Comparison of ENCODE assay signal across 9 mouse cellular contexts in genomic region chr4:22498102-22498957, GRCm38 (mm10). TPM values are rescaled to one million over a fixed set of nuclear protein-coding genes. Genes with fewer than 3 reads are reported as not detected.
DNase-seq lines count a peak whose midpoint lies in the region; ATAC-seq and TF ChIP-seq lines count a peak whose summit lies in the region.
"Had no signal": no experiment of that assay in that cellular context is flagged by ENCODE, and none has a peak within 500 bp of the region (broad histone marks: within the 10 kb centered on the region; RNA-seq: fewer than 3 reads in every experiment).

No protein-coding gene starts in this region.

- peaks cover 76% of the 10 kb centered on the region for H3K27me3 ChIP-seq in heart, embryonic 15.5 days
- peaks cover 27% of the 10 kb centered on the region for H3K27me3 ChIP-seq in forebrain, embryonic 13.5 days
- peaks cover 81% of the 10 kb centered on the region for H3K27me3 ChIP-seq in limb, embryonic 13.5 days

- H3K4me1 ChIP-seq in heart, embryonic 15.5 days (replicated peaks): peaks cover 20% of the 10 kb centered on the region
- peaks cover 0 to 5% of the 10 kb centered on the region in 2 experiments; a peak in 1 of 4 replicates for H3K4me1 ChIP-seq in ES-E14 (ENCODE audit: control insufficient read depth in 2 of 2, insufficient read depth in 2 of 2, low read length in 2 of 2, poor library complexity in 1 of 2)
- peaks cover 55% of the 10 kb centered on the region for H3K4me1 ChIP-seq in forebrain, embryonic 13.5 days
- peaks cover 24% of the 10 kb centered on the region for H3K4me1 ChIP-seq in limb, embryonic 13.5 days

- in situ Hi-C loops in ES-E14 (cut with MboI; ENCODE audit: low sequenced_read_pairs in 2 of 2, unreplicated experiment in 2 of 2): loop anchor here in 1 of 2 experiments (10.0 kb wide), 1 partner anchor 814 kb away; the partner anchor contains the start of gene Prdm13

- no peaks in the 10 kb centered on the region for H3K36me3 ChIP-seq in heart, embryonic 15.5 days
- no peaks in the 10 kb centered on the region for H3K36me3 ChIP-seq in ES-E14 (ENCODE audit: control insufficient read depth, insufficient read depth, low read length, poor library complexity, severe bottlenecking)
- H3K36me3 ChIP-seq in forebrain, embryonic 13.5 days (ENCODE audit: poor library complexity, severe bottlenecking): no peaks in the 10 kb centered on the region
- no peaks in the 10 kb centered on the region for H3K36me3 ChIP-seq in limb, embryonic 13.5 days

- ATAC-seq in heart, embryonic 15.5 days (replicated peaks; ENCODE audit: insufficient number of reproducible peaks, insufficient read depth, low FRiP score, low read depth): no peak
- peak; percentile 44 for ATAC-seq in forebrain, embryonic 13.5 days
- peak; percentile 46; the same call in 1 of the 2 replicates for ATAC-seq in limb, embryonic 13.5 days (ENCODE audit: low FRiP score, low read depth)

- H3K27ac ChIP-seq in heart, embryonic 15.5 days: no peak overlapping the region
- no peak overlapping the region for H3K27ac ChIP-seq in ES-E14 (ENCODE audit: insufficient read depth, low read depth, low read length, poor library complexity, severe bottlenecking)
- H3K27ac ChIP-seq in forebrain, embryonic 13.5 days: peak overlapping the region; percentile 68
- no peak overlapping the region for H3K27ac ChIP-seq in limb, embryonic 13.5 days

- peak overlapping the region; percentile 57 for H3K4me2 ChIP-seq in heart, embryonic 15.5 days
- H3K4me2 ChIP-seq in forebrain, embryonic 13.5 days: peak overlapping the region; percentile 88
- peak overlapping the region; percentile 56 for H3K4me2 ChIP-seq in limb, embryonic 13.5 days (replicated peaks)

- WGBS in heart, embryonic 15.5 days: under 1% methylated on average over 45 of the region's 45 CpGs
- WGBS in forebrain, embryonic 13.5 days: under 1% methylated on average over 45 of the region's 45 CpGs
- WGBS in limb, embryonic 13.5 days: under 1% methylated on average over 45 of the region's 45 CpGs

- intact Hi-C loops in heart, postnatal 36 days (cut with DNase I): no loop called here

- H3K9me3 ChIP-seq in heart, embryonic 15.5 days (replicated peaks): no peaks in the 10 kb centered on the region
- H3K9me3 ChIP-seq in ES-E14 (ENCODE audit: control insufficient read depth, insufficient read depth, low read depth, low read length): no peaks in the 10 kb centered on the region
- no peaks in the 10 kb centered on the region for H3K9me3 ChIP-seq in forebrain, embryonic 13.5 days (replicated peaks)
- H3K9me3 ChIP-seq in limb, embryonic 13.5 days: no peaks in the 10 kb centered on the region

- H3K4me3 ChIP-seq in heart, embryonic 15.5 days: peak overlapping the region; percentile 37
- H3K4me3 ChIP-seq in ES-E14 (ENCODE audit: insufficient read depth in 1 of 2, low read depth in 1 of 2, low read length in 2 of 2, poor library complexity in 1 of 2, severe bottlenecking in 1 of 2): peak overlapping the region; percentile 54 to 55
- peak overlapping the region; percentile 49 for H3K4me3 ChIP-seq in forebrain, embryonic 13.5 days
- peak overlapping the region; percentile 27 for H3K4me3 ChIP-seq in limb, embryonic 13.5 days

- H3K9ac ChIP-seq in heart, embryonic 15.5 days: no peak overlapping the region
- 0 out of 2 replicates have a peak overlapping the region, but pooled peaks have one; percentile 15 for H3K9ac ChIP-seq in ES-E14 (ENCODE audit: insufficient read depth, low read depth, low read length, poor library complexity, severe bottlenecking)
- H3K9ac ChIP-seq in forebrain, embryonic 13.5 days: peak overlapping the region; percentile 70
- H3K9ac ChIP-seq in limb, embryonic 13.5 days: no peak overlapping the region

- DNase-seq in heart, postnatal 36 days: no peak
- no peak for DNase-seq in ES-E14 (ENCODE audit: low read depth, low spot score)
- peak; percentile 65 for DNase-seq in retina, postnatal 1 day
- no peak for DNase-seq in lung, postnatal 25 days (ENCODE audit: low spot score)
- DNase-seq in lung, adult 18-20 months: no peak

TF ChIP-seq in ES-E14, 5 proteins besides CTCF, POLR2A, EP300 and RAD21:
- TF ChIP-seq ZNF384 (IDR thresholded peaks at IDR 0.05; ENCODE audit: low read depth, low read length): no peak
- TF ChIP-seq HCFC1 (IDR thresholded peaks at IDR 0.05; ENCODE audit: borderline replicate concordance, insufficient read depth, low read length): 0 out of 2 replicates have a peak, but pooled peaks have one; percentile 26

RNA-seq across cellular contexts. Expression of gene Pou3f2, which starts 10.2 kb away (rescaled TPM):
- 0.05 and 0.09 TPM in 2 replicates for polyA plus RNA-seq in heart, embryonic 15.5 days (2015; fragmentation: Nextera tagmentation; extraction: Ambion mirVana)
- not detected for total RNA-seq in heart, postnatal 36 days (2021)
- 0.18 TPM in 1 of 2 replicates, not detected in the other for total RNA-seq in ES-E14 (2012; rRNA removed)
- 38.3 and 44.0 TPM in 2 replicates for polyA plus RNA-seq in forebrain, embryonic 13.5 days (2015; fragmentation: Nextera tagmentation; extraction: Ambion mirVana)
- 0.37 and 0.38 TPM in 2 replicates for polyA plus RNA-seq in limb, embryonic 13.5 days (2015; fragmentation: Nextera tagmentation; extraction: Ambion mirVana)
- total RNA-seq: MEL had no signal

Comparison
In these comparisons a context has a peak if more than half of its experiments do, and no peak if none do; other contexts are left out.
1. H3K9ac ChIP-seq: peak in ES-E14 (single experiment) and forebrain, embryonic 13.5 days (single experiment); none in heart, embryonic 15.5 days (single experiment) and limb, embryonic 13.5 days (single experiment).
2. RNA of gene Pou3f2, which starts 10.2 kb away (polyA plus RNA-seq): 38.3 to 44.0 TPM in forebrain, embryonic 13.5 days; 0.37 to 0.38 TPM in limb, embryonic 13.5 days and 0.05 to 0.09 TPM in heart, embryonic 15.5 days; every median in the first group is over 10 times any median in the second.
3. Peak in every context shown above with its lines, with median percentiles within 50 percentile points of each other: H3K4me2 ChIP-seq and H3K4me3 ChIP-seq.